Mouse (Mus musculus): Measurements from ENCODE around the gene Col23a1.

DNA sequence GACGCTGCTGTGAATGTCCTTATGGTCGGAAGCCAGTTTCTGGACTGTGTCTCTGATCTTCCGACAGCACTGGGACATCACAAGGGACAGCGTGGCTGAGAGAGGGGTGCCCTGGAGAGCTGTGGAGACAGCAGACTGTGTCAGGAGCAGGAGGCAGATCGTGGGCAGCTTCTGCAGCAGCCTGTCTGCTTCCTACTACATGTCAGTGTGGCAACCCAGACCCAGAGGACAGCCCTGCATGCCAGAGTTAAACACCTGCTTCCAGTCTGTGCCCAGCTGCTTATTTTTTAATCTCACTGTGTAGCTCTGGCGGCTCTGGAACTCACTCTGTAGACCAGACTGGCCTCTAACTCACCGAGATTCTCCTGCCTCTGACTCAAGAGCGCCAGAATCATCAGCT lies 338.2 kb downstream of the Col23a1 start:
- TF ChIP-seq CTCF (IDR thresholded peaks at IDR 0.05; ENCODE audit: low read depth) (no peak), EP300 (IDR thresholded peaks at IDR 0.05; ENCODE audit: low read depth) (no peak)

Data from heart, postnatal 0 days (tissue).